Mouse (Mus musculus) embryonic facial prominence, embryonic 11.5 days (tissue): ENCODE results near the gene Ivns1abp. TPM values are rescaled to one million over a fixed set of nuclear protein-coding genes. Genes with fewer than 3 reads are reported as not detected.
A peak's percentile ranks its signal among the peaks of the same experiment; 100 is the strongest.
"Not testable (repeated sequence)": the region's sequence is repeated elsewhere in the genome, so short reads cannot be mapped to it uniquely, and the experiment has no call there.

ENCODE experiments used
- ATAC-seq: fragments of 200-750 bp; cut with Nextera tagmentation; replicated peaks from 2 replicates; pipeline ENCODE4 v1.8.0; 2017; ENCODE audit warnings: low read depth; ENCODE audit not compliant: insufficient number of reproducible peaks, low FRiP score, low TSS enrichment
- DNase-seq: peaks from one replicate; pipeline ENCODE4 v3.0.0-alpha.2; 2015; ENCODE audit warnings: low spot score
- H3K27ac ChIP-seq: fragments of 300-500 bp; sonication (generic); replicated peaks from 2 replicates; pipeline ENCODE4 v1.5.1; 2014; ENCODE audit warnings: mild to moderate bottlenecking, low read depth, low read length, control low read depth
- H3K27me3 ChIP-seq: fragments of 300-500 bp; sonication (generic); 2 replicates; pipeline ENCODE4 v1.6.1; 2014; ENCODE audit warnings: mild to moderate bottlenecking, low read length, moderate library complexity, mixed read lengths; ENCODE audit not compliant: control insufficient read depth, insufficient read depth
- H3K36me3 ChIP-seq: fragments of 300-500 bp; sonication (generic); replicated peaks from 2 replicates; pipeline ENCODE4 v1.6.1; 2014; ENCODE audit warnings: low read depth, mild to moderate bottlenecking, low read length, moderate library complexity, mixed read lengths; ENCODE audit not compliant: control insufficient read depth, insufficient read depth
- H3K4me1 ChIP-seq: fragments of 300-500 bp; sonication (generic); 2 replicates; pipeline ENCODE4 v1.6.1; 2014; ENCODE audit warnings: low read length, mixed read lengths; ENCODE audit not compliant: control insufficient read depth, insufficient read depth
- H3K4me2 ChIP-seq: fragments of 300-500 bp; sonication (generic); 2 replicates; pipeline ENCODE4 v1.6.1; 2014; ENCODE audit warnings: low read depth, mild to moderate bottlenecking, control low read depth, low read length, moderate library complexity
- H3K4me3 ChIP-seq: fragments of 300-500 bp; sonication (generic); 2 replicates; pipeline ENCODE4 v1.5.1; 2014; ENCODE audit warnings: low read depth, low read length, control low read depth
- H3K9ac ChIP-seq: fragments of 300-500 bp; sonication (generic); replicated peaks from 2 replicates; pipeline ENCODE4 v1.6.1; 2014; ENCODE audit warnings: mild to moderate bottlenecking, control low read depth, low read length
- H3K9me3 ChIP-seq: fragments of 300-500 bp; sonication (generic); replicated peaks from 2 replicates; pipeline ENCODE4 v1.6.1; 2016; ENCODE audit warnings: mild to moderate bottlenecking, low read length, inconsistent platforms, mixed read lengths; ENCODE audit not compliant: control insufficient read depth
- WGBS: fragments of 180-500 bp; shearing (Covaris S2); extraction: QIAGEN DNeasy Blood & Tissue Kit; methylation state at CpG from one replicate; pipeline ENCODE4 v1.1.7; 2014; 5-methylcytosine and 5-hydroxymethylcytosine counted together
- polyA plus RNA-seq: library from polyadenylated mRNA; unstranded; fragments of >200 nt; fragmentation: Nextera tagmentation; extraction: Ambion mirVana; gene quantifications from 2 replicates; pipeline ENCODE4 v1.2.1, GENCODE M21; 2014

Gene Ivns1abp
- polyA plus RNA-seq, 1 experiment from 2014 or later, result 470 TPM

DNA sequence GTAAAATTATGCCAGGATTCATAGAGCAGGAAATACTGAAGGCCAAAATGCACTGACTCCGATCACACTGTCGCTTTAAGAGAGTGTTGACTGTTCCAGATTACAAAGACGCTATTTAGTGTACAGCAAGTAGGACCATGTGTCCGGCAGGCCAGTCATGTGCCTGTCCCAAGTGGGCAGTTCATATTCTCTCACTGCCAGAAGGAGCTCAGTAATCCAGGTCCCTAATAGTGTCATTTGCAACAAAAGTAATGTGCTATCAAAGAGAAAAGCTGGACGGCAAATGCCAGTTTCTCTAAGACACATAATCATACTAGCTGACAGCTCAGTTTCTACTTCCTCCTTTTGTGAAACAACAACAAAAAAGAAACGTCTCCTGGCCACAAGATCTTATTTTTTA, 1.3 kb upstream of the Ivns1abp start:
- H3K4me3 ChIP-seq, result no peak overlapping the region
- no peak overlapping the region for H3K4me2 ChIP-seq
- no peaks in the 10 kb centered on the region for H3K4me1 ChIP-seq
- H3K9ac ChIP-seq, result no peak overlapping the region
- no peak for DNase-seq
- no peak for ATAC-seq
- no peaks in the 10 kb centered on the region for H3K9me3 ChIP-seq
- no peaks in the 10 kb centered on the region for H3K27me3 ChIP-seq
- H3K36me3 ChIP-seq, result no peaks in the 10 kb centered on the region
- no peak overlapping the region for H3K27ac ChIP-seq
- 30% methylated on average over 6 of the region's 6 CpGs for WGBS

- peak overlapping the region; percentile 71 for H3K4me2 ChIP-seq
- WGBS, result 1% methylated on average over 17 of the region's 17 CpGs
- peak; percentile 47 for DNase-seq
- H3K9me3 ChIP-seq, result no peaks in the 10 kb centered on the region
- peak overlapping the region; percentile 81 for H3K4me3 ChIP-seq
- no peaks in the 10 kb centered on the region for H3K36me3 ChIP-seq
- H3K27ac ChIP-seq, result no peak overlapping the region
- ATAC-seq, result no peak
- H3K27me3 ChIP-seq, result no peaks in the 10 kb centered on the region
- H3K4me1 ChIP-seq, result no peaks in the 10 kb centered on the region
- peak overlapping the region; percentile 25; the same call in 1 of the 2 replicates for H3K9ac ChIP-seq
Observed at GRCm38 (mm10) chr1:151343571-151344282, 550 bp upstream of the Ivns1abp start.

DNA sequence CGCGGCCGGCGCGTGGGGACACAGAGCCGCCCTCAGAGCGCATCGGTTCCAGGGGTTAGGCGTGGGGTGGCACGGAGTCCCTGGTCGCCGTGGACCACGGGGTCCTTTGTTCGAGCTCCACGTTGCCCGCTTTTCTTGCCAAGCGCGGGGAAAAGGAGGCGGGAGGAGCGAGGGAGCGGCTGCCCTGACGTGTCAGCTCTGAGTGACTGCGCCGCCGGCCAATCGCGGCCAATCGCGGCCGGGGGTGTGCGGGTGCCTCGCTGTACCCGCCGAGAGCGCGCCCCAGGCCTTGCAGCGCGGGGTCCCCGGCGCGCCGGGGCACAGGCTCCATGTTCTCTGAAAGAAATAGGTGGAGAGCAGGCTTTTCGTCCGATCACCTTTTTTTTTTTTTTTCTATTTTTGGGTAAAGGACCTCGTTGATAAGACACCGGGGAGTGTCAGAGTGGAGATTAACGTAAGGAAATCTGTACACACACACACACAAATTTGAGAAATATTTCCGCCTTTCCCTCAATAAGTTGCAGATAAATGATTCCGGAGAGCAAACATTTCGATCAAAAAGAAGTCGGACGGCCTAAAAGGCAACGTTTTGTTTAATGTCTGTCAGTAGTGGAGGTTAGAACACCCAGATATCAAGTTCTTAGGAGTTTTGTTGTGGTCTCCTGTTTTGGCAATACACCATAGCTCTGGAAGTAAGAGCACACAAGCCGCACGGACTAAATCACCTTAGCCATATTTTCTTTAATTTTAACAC, 1.0 kb downstream of the Ivns1abp start:
- WGBS, result under 1% methylated on average over 55 of the region's 55 CpGs
- peak overlapping the region; percentile 81 for H3K4me3 ChIP-seq

DNA sequence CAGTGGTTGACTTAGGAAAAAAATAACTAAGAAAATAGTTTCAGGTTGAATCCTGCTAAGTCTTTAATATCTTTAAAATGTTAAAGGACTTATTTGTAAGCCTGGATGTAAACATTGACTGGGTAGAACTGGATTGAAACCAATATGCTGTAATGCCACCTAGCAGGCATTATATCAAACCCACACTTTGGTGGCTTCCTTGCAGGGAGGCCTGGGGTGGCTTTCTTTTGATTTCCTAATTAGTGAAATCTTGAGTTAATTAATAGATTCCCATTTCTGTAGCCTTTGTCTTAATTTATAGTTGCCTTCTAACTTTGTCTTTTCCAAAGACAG, 1.6 kb downstream of the Ivns1abp start:
- Histone ChIP-seq H3K4me1 (no peaks in the 10 kb centered on the region), H3K27ac (no peak overlapping the region)
- no peak for ATAC-seq

More for the DNA sequence above, 1.0 kb downstream of the Ivns1abp start:
- Histone ChIP-seq H3K27ac (peak overlapping the region; percentile 74), H3K4me2 (peak overlapping the region; percentile 60), H3K9ac (peak overlapping the region; percentile 82), H3K36me3 (no peaks in the 10 kb centered on the region), H3K27me3 (no peaks in the 10 kb centered on the region), H3K9me3 (no peaks in the 10 kb centered on the region), H3K4me1 (no peaks in the 10 kb centered on the region)
- ATAC-seq (peak; percentile 82), DNase-seq (peak; percentile 94)

GRCm38 (mm10) chr1:151346681-151347127, 2.4 kb downstream of the Ivns1abp start:
- Histone ChIP-seq H3K9me3 (no peaks in the 10 kb centered on the region), H3K4me3 (peak overlapping the region; percentile 81), H3K27ac (no peak overlapping the region), H3K9ac (no peak overlapping the region; the same call in 1 of the 2 replicates), H3K4me2 (peak overlapping the region; percentile 60), H3K4me1 (no peaks in the 10 kb centered on the region), H3K36me3 (no peaks in the 10 kb centered on the region), H3K27me3 (no peaks in the 10 kb centered on the region)
- no peak for ATAC-seq
- no peak for DNase-seq
- 50% methylated on average over 6 of the region's 6 CpGs for WGBS

More for the DNA sequence above, 1.6 kb downstream of the Ivns1abp start:
- H3K9me3 ChIP-seq, result no peaks in the 10 kb centered on the region
- no peaks in the 10 kb centered on the region for H3K36me3 ChIP-seq
- peak overlapping the region; percentile 81 for H3K4me3 ChIP-seq
- H3K9ac ChIP-seq, result peak overlapping the region; percentile 82
- peak overlapping the region; percentile 60 for H3K4me2 ChIP-seq
- H3K27me3 ChIP-seq, result no peaks in the 10 kb centered on the region
- no peak for DNase-seq

GRCm38 (mm10) chr1:151348293-151348692, 4.0 kb downstream of the Ivns1abp start:
- not testable (repeated sequence) for H3K9me3 ChIP-seq, H3K9ac ChIP-seq, H3K27me3 ChIP-seq, H3K4me1 ChIP-seq, H3K36me3 ChIP-seq, ATAC-seq, H3K4me2 ChIP-seq, DNase-seq, H3K27ac ChIP-seq, H3K4me3 ChIP-seq
- WGBS, result 83% methylated on average over 4 of the region's 4 CpGs

GRCm38 (mm10) chr1:151352911-151353310, 8.6 kb downstream of the Ivns1abp start:
- no peak overlapping the region for H3K9ac ChIP-seq
- peaks cover 13% of the 10 kb centered on the region for H3K36me3 ChIP-seq
- no peaks in the 10 kb centered on the region for H3K4me1 ChIP-seq
- 89% methylated on average over 2 of the region's 2 CpGs for WGBS
- ATAC-seq (no peak), DNase-seq (peak; percentile 38)
- no peak overlapping the region for H3K4me3 ChIP-seq
- no peaks in the 10 kb centered on the region for H3K9me3 ChIP-seq
- no peak overlapping the region for H3K4me2 ChIP-seq
- H3K27ac ChIP-seq, result no peak overlapping the region
- no peaks in the 10 kb centered on the region for H3K27me3 ChIP-seq

GRCm38 (mm10) chr1:151355994-151356393, 11.7 kb downstream of the Ivns1abp start:
- no peak overlapping the region for H3K4me3 ChIP-seq
- H3K4me2 ChIP-seq, result no peak overlapping the region
- H3K9ac ChIP-seq, result no peak overlapping the region
- no peak overlapping the region for H3K27ac ChIP-seq
- no peaks in the 10 kb centered on the region for H3K4me1 ChIP-seq
- H3K27me3 ChIP-seq, result no peaks in the 10 kb centered on the region
- DNase-seq (no peak), ATAC-seq (no peak)
- H3K9me3 ChIP-seq, result no peaks in the 10 kb centered on the region
- 95% methylated on average over 5 of the region's 5 CpGs for WGBS
- H3K36me3 ChIP-seq, result peaks cover 20% of the 10 kb centered on the region
